Mouse (Mus musculus) brain, embryonic 18.5 days (tissue): ENCODE measurements around the gene Tyk2.

Experiments
- DNase-seq: peaks from one replicate; pipeline ENCODE4 v3.0.0-alpha.2; 2012; ENCODE audit warnings: low read depth, low spot score

The Tyk2 gene

DNA sequence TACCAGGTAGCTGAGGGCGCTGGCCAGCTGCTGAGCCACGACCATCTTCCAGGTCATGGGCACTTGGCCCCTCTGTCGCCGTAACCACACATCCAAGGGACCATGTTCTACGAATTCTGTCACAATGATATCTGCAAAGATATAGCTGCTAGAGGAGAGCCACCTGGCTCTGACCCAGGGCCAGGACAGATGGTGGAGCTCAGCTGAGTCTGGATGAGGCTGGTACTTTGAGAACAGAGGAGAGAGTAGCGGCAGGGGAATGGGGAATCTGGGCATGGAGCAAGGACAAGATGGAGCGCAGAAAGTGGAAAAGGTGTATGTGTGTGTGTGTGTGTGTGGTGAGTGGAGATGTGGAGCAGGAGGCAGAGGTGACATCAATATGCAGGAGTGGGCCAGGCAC is 16.9 kb downstream of the Tyk2 start:
- no peak for DNase-seq

DNA sequence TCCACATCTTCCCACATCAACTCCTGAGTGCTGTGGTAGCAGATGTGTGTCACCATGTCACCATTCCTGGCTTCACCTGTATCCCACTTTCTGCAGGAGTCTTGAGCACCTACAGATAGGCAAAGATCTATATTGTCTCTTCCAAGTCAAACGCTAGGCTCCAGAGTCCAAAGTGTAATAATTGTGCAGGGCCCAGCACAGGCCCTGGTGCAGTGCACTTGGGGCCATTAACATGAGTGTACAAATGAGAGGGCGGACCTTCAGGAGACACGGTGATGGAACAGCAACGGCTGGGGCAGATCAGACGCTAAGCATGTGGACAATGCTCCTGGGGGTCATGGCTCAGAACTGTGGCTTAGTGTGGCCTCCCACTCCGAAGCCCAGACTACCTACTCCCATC is 17.3 kb downstream of the Tyk2 start:
- no peak for DNase-seq

- DNase-seq = no peak
These were observed 23.3 kb downstream of the Tyk2 start for GRCm38 (mm10) chr9:21107607-21108237.

- DNase-seq = no peak
These were observed 25.1 kb downstream of the Tyk2 start for GRCm38 (mm10) chr9:21105760-21106564.

DNA sequence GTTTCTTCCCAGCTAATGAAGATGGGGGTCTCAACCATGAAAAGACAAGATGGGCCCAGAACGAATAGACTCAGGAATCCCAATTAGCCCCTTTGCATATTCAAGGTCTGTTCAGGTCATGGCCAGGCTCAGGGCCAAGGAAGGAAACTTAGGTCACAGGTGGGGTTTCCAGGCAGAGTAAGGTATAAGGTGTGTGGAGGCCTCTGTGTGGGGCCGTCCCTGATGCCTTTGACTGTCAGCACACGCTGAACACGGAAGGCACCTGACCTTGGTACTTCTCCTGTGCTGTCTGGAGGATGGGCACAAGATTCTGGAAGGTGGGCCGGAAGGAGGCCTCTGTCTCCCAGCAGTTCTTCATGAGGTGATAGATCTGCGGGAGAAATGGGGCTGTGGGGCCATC is 26.2 kb downstream of the Tyk2 start:
- DNase-seq = no peak

DNA sequence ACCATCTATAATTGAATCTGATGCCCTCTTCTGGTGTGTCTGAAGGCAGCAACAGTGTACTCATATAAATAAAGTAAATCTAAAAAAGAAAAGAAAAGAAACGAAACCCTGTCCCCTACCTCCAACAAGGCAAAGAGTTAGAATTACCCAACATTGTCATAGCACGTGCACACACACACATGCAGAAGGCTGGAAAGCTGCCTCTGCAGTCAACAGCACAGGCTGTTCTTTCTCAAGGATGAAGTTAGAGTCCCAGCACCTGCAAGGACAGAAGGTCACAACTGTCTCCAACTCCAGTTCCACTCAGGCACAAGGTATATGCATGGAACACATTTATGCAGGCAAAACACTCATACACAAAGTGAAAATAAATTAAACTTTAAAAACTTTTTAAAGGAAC is 29.0 kb downstream of the Tyk2 start:
- DNase-seq = no peak

DNA sequence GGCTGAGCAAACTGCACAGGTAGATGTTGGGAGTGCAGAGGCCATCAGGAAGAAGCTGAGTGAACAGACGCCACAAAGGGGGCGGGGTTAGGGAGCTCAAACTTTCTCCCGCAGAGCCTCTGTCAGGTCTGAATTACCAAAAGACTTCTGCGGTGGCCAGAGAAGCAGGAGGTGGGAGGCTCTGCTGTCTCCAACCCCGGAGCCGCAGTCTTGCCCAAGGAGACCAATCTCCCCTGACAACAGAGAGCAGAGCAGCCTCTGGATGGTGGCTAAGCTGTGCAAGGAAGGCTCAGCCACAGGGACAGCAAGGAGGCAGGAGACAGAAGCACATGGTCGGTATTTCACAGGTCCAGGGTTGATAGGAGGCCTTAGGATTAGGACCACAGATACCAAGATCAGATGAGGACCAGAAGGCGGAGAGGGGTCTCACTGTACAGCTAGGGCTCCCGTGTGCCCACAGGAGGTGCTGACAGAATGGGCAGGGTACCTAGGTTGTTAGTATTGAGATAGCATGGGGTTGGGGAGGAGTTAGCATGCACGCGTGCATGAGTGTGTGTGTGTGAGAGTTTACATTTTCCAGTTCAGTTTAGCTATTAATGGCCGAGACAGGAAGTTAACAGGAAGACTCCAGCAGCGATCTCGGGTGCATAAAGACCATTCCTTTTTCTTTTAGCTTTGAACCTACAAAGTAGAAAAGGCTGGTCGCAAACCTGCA is 30.4 kb downstream of the Tyk2 start:
- DNase-seq = no peak

- DNase-seq = no peak
These were observed 33.2 kb downstream of the Tyk2 start for GRCm38 (mm10) chr9:21097793-21098192.

GRCm38 (mm10) chr9:21095958-21096357 is 35.1 kb downstream of the Tyk2 start:
- no peak for DNase-seq

GRCm38 (mm10) chr9:21093423-21093822 is 37.6 kb downstream of the Tyk2 start:
- no peak for DNase-seq

GRCm38 (mm10) chr9:21091707-21092320 is 39.2 kb downstream of the Tyk2 start, which contains the start of the genes Gm38431 and Raver1:
Gene Gm38431, minus strand, starts transcription at chr9:21091997.
Gene Raver1, minus strand, starts transcription at chr9:21092008.
- peak; percentile 96 for DNase-seq

DNA sequence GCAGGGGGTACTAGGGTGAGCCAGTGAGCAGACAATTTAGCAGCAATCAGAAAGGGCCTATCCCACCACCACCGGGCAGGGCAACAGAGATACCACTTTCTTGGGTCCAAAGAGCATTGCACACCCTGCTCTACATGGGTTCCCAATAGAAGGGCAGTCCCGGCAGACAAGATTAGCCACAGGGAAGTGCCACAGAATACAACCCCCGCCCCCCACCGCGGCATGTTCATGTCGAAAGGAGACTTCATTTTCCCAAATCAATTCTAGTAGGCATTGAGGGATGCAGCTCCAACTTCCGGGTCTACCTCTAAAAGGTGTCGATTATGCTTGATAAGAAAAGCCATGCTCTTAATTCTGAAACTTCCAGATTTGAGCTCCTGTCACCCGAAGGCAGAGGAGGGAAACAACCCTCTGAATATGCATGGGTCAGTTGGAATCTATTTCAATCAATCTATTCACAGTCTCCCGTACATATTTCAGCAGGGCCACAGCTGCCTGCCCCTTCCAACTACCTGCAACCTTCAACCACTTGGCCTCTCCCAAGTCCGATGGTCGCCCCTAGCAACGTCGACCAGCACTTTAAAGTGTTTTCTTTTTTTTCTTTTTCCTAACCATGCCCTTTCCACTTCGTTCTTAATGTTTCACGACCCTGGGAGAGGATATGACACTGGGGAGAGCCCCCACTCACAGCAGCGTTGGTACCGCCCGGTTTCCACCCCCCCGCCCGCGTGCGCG is 39.9 kb downstream of the Tyk2 start:
- DNase-seq = no peak

DNA sequence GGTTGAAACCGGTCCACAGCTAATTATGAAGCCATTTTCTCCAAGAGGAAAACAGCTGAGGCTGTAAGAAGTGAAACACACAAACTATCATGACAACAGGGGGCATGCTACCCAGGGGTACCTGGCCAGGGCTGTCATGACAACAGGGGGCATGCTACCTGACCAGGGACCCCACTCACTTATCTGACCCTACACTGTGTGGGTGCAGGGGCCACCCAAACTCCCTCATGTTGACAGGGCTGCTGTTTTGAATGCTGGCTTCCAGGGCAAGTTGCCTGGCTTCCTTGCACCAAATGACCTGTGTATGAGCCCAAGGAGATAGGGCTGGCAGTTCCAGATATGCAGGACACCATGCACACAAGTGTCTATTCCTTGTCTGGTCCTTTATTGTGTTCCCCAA is 40.5 kb downstream of the Tyk2 start:
- no peak for DNase-seq

GRCm38 (mm10) chr9:21083324-21083723 is 47.7 kb downstream of the Tyk2 start:
- DNase-seq = no peak

GRCm38 (mm10) chr9:21081127-21081526 is 49.9 kb downstream of the Tyk2 start:
- no peak for DNase-seq

GRCm38 (mm10) chr9:21075625-21076024 is 55.4 kb downstream of the Tyk2 start:
- no peak for DNase-seq

GRCm38 (mm10) chr9:21074173-21074572 is 56.9 kb downstream of the Tyk2 start:
- no peak for DNase-seq

DNA sequence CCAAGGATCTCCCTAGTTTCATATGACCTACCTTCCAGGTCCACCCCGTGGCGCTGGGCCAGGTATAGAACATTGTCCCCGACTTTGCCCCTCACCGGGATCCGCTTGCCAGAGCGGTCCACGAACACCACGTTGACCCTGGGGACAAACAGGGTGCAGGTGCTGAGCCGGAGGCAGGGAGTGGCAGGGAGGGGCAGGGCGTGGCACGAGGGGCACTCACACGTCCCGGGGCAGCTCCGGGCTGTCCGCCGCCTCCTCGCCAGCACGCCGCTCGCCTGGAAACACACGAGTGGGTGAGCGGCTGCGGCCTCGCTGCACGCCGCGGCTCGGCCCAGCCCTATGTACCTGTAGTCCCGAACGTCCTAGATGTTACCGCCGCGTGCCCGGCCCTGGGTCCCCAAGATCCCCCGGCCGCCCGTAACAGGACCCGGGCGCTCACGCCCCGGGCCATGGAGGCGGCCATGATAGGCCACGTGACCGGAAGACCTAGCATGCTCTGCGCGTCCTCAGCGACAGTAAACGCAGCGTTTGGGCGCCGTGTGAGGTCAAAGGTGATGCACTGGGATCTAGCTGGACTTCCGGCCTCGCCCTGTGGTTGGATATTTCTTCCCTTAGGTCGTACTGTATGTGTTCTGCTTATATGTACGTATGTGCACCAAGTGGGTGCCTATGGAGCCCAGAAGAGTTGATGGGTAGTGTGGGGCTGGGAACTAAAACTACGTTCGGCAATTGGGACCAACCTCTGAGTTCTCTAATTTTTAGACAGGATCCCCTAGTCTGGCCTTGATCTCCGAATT is 57.8 kb downstream of the Tyk2 start, which contains the start of the genes Gm49373 and Fdx1l:
Gene Gm49373 (minus strand): TSS at position 53 of the 797 bp plus-strand sequence.
Gene Fdx1l (minus strand): TSS at position 571 of the 797 bp plus-strand sequence.
- DNase-seq = peak; percentile 80

DNA sequence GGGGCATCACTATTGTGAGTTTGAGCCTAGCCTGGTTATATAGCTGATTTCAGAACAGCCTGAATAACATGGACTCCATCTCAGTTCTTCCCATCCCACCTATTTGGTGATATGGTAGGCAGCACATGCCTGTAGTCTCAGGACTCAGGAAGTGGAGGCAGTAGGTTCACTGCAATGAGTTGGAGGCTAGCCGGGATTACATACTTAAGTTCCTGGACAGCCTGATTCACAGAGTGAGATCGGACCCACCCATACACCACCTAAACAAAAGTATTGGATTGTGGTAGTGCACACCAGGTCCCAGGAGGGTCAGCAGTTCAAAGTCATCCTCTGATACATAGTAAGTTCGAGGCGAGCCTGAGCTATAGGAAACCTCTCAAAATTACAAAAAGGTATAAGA is 58.4 kb downstream of the Tyk2 start:
- no peak for DNase-seq

DNA sequence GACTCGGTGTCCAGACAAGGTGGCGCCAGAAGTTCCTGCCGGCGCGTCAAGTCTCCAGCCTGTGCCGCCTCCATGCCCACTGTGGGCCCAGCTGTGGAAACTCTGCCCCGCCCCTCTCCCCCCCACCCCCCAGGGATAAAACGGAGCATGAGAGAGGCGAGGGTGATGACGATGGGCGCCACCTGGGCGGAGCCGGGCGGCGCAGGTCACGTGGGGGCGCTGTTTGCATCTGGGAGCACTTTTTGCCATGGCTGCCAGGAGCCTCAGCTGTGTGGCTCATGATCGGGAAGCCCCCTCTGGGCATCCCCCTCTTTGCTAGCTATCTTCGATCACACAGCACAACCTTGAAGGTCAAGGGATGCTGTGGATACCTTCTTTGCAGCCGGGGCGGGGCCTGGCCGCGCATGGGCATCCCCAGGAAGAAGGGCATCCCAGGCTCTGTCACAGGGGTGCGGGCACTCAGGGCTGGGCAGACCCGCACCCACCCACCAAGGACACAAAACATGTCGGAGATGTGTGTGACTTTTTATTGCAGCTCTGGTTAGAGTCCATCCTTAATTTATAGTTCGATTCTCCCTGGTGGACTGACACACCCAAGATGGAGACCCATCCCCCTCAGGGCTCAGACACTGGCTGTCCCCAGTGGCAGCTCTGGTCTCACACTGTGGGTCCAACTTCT is 63.9 kb downstream of the Tyk2 start, which contains the start of gene Zglp1:
Gene Zglp1 (minus strand): TSS at position 88 of the 679 bp plus-strand sequence.
- no peak for DNase-seq
